Mouse (Mus musculus) megakaryocyte, adult 5-6 weeks (primary cell): ENCODE data around the gene Dchs1. TPM values are rescaled to one million over a fixed set of nuclear protein-coding genes. Genes with fewer than 3 reads are reported as not detected.

ENCODE experiments used
- ATAC-seq: 2 replicates; pipeline ENCODE4 v1.8.0; 2016; ENCODE audit warnings: mild to moderate bottlenecking, inconsistent platforms; ENCODE audit not compliant: poor library complexity, severe bottlenecking
- total RNA-seq, 2 experiments: library from RNA; stranded (forward) in 1 of 2; stranded (reverse) in 1 of 2; fragments of 153-499, 151-499 nt in 1 of 2; fragments of 221-1000, 200-1000 nt in 1 of 2; gene quantifications; 2 replicates each; pipeline versions ENCODE4 v1.2.3 to v1.2.4; 2015 to 2017

The Dchs1 gene
- 0.07 TPM in 2 replicates for total RNA-seq (2015)
- total RNA-seq (2017): 0.04 TPM in 1 of 2 replicates, not detected in the other

- ATAC-seq: 0 out of 2 replicates have a peak, but pooled peaks have one; percentile 19
Observed at GRCm38 (mm10) chr7:105787285-105788140, at the start of gene Dchs1. Gene Dchs1 (minus strand): TSS chr7:105787654.

DNA sequence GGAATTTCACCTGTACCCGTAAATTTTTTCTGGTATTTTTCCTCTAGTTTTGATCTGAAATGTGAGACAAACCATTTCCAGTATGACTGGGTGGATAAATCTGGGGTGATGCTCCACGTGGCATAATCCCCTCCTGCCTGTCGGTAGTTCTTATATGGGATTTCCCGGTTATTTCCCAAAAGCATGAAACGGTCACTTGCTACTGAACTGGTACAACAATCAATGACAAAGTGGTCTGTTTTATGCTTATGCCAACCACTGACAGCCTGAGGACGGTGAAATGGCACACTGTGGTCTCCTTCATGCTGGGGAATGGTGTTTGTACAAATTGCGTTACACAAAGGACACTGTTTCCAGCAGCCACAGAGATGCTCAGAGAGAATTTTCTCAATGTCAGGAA, 36.8 kb upstream of the Dchs1 start:
- ATAC-seq: no peak

- ATAC-seq: 0 out of 2 replicates have a peak, but pooled peaks have one; percentile 66
Observed at GRCm38 (mm10) chr7:105818483-105818882, 31.0 kb upstream of the Dchs1 start.

DNA sequence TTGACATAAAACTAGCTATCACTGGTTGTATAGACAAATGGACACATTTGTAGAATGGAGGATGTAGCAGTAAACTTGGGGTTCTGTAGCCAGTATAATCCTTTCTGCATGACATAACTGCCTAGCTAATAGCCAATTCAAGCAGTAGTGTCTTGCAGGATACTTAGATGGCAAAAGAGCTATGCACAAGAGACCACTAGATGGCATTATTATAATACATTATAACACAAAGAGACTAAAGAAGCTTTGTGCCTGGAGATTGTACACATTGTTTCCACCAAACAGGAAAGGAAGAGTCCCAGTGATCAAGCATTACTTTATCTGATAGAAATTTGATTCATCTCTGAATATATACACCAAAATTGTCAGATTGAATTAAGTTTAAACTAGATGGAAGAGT, 29.3 kb upstream of the Dchs1 start:
- ATAC-seq: peak; percentile 65; the same call in 1 of the 2 replicates

- no peak for ATAC-seq
Observed at GRCm38 (mm10) chr7:105813326-105813725, 25.9 kb upstream of the Dchs1 start.

DNA sequence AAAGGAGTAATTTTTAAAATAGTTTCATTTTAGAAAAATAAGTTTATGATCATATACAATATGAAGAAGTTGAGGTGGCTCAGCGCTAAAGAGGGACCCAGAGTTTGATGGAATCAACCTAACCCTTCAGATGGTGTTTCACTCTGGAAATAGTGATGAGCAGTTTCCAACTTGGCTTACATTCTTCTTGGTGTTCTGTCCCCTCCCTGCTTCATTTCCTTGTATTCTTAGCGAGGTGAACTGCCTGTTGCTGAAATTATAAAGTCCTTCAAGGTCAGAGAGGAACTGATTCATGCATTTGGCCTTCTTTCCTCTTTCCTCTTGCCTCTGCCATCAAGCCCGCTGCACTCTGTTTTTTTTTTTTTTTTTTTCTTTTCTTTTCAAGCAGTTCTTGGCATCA, 25.1 kb upstream of the Dchs1 start:
- no peak for ATAC-seq

GRCm38 (mm10) chr7:105811516-105811915, 24.1 kb upstream of the Dchs1 start:
- ATAC-seq: no peak

GRCm38 (mm10) chr7:105810877-105811489, 23.5 kb upstream of the Dchs1 start, which contains the start of gene Mrpl17:
Gene Mrpl17 (minus strand): TSS chr7:105811099.
- peak; percentile 92 for ATAC-seq

DNA sequence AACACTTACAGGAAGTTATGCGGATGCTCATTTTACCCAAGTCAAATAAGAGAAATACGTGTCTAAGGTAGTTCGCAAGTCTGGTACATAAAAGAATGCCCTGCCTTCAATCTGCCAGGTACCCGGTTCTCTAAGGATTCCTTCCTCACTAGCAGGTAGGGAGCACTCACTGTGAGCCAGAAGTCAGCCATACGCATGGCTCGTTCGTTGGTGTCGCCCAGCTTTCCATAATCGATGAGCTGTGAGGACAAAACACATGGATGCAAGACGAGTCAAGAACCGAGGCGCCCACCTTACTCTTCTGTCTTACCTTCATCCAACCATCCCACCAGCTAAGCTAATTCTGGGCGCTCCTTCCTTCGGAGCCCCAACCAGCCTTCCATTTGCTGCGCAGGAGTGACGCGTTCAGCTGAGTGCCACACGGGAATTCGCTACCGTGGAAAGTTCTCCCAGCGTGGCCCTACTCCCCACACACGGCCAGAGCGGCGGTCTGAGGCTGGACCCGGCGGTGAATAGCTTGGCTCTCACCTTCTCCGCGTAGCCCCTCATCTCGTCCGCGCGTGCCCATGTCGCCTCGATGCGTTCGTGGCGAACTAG, 22.9 kb upstream of the Dchs1 start:
- no peak for ATAC-seq

DNA sequence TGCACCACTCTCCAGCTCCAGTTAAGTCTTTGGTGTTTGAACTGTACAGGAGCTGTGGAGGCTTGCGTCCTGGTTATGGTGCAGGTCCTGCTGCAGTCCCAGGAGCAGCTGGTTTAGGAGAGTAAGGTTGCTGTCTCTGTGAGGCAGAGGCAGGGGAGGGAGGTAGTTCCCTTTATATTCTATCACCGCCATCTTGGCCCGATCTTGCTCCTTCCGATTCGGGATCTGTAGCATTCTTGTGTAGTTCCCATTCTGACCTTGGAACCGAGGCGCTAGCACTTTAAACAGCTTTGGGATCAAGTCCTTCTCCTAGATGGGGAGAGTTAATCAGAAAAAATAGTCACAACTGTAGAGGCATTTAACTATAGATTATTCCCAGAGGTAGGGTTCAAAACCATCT, 22.4 kb upstream of the Dchs1 start:
- ATAC-seq: no peak

DNA sequence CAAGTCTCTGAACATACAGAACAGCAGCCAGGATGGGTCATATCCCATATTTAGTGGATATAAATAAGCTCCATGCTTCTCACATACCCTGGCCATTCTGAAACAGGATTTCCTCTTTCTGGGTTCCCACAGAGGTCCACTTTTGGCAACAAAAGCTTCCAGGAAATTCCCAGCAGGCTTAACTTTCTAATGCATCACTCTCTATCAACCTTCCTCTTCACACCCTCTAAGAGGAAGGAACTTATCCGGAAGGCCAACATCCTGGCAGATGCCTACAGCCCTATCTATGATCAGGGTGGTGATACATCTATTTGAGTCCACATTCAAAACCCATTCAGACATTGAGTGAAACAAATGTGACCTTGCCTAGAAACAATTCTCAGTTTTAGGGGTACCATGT, 20.9 kb upstream of the Dchs1 start:
- no peak for ATAC-seq

GRCm38 (mm10) chr7:105806716-105807115, 19.3 kb upstream of the Dchs1 start:
- ATAC-seq: no peak

- no peak for ATAC-seq
Observed at GRCm38 (mm10) chr7:105806125-105806524, 18.7 kb upstream of the Dchs1 start.

- no peak for ATAC-seq
Observed at GRCm38 (mm10) chr7:105803428-105803827, 16.0 kb upstream of the Dchs1 start.

- ATAC-seq: no peak
Observed at GRCm38 (mm10) chr7:105802771-105803170, 15.3 kb upstream of the Dchs1 start.

DNA sequence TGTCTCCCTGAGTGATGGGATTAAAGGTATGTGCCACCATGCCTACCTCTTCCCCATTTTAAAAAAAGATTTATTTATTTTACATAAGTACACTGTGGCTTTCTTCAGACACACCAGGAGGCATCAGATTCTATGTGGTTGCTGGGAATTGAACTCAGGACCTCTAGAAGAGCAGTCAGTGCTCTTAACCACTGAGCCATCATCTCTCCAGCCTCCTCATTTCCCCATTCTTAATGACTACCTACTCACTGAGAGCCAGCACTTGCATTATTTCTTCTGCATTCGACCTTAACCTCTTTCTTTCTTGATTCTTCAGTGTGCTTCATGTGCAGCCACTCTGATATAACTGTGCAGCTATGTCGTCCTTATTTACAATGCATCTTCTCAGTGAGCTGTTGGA, 14.9 kb upstream of the Dchs1 start:
- no peak for ATAC-seq

GRCm38 (mm10) chr7:105796972-105797371, 9.5 kb upstream of the Dchs1 start:
- ATAC-seq: peak; percentile 79

DNA sequence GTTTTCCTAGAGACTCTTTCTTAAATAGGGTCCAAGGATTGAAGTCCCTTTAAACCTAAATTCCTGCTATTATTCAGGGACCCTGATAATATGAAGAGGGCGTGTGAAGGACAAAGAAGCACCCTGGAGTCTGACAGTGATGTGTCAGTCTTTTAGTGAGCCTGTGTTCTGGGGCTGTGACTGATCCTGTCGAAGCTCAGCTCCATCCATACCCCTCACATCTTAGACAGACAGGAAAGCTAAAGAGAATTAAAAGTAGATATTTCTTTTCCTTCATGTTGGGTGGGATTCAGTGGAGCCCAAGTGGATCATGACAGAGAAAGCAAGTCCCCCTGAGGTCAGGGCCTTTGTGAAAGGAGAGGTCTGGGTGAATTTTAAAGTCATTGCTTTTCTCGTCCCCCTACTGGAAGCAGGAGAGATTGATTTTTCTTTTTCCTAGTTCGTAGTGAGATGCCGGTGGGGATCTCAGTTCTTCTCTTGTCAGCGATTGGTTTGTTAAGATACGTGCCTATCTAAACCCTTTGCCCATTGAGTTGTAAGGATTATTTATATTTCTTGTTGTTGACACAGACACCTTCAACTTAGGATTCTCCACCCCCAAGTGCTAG, 8.4 kb upstream of the Dchs1 start:
- no peak for ATAC-seq

DNA sequence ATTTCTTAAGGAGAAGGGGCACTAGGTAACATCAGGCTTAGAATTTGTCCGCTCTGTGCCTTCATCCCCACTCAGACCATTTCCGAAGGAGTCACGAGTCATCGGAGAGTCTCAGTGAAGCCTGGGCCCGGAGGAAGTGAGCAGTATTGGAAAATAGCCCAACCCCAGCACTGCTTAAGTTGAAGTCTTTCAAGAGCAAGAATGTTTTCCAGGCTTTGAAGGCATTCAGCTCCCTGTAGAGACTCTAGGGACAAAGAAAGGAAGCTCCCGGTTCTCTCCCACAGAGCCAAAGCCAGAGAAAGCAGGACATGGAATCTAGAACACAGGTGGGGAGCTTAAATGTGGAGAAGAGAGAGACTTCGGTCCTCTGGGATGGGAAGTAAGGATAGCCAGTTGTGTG, 6.2 kb upstream of the Dchs1 start:
- ATAC-seq: no peak

DNA sequence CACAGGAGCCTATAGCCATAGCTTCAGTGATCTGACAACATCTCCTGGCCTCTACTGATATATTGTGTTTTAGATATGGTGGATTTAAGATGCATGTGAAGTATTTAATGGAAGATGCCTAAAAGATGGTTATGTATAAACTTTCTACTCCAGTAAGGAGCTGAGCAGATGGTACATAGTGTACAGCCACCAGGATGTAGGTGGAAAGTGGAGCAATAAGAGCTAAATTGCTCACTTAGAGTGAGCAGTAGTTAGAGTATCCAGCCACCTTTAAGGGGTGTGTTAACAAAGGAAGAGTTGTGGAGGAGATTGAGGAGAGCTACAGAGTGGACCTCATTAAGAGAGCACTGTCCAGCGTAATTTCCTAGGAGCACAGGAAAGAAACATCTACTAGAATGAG, 3.7 kb upstream of the Dchs1 start:
- no peak for ATAC-seq
